Mouse (Mus musculus): Measurements from ENCODE around the gene Jmjd6. TPM values are rescaled to one million over a fixed set of nuclear protein-coding genes. Genes with fewer than 3 reads are reported as not detected.

Jmjd6 gene
- polyA plus RNA-seq, 1 experiment from 2014 or later = 65.6 TPM

GRCm38 (mm10) chr11:116807526-116807925, 35.7 kb downstream of the Jmjd6 start:
- Histone ChIP-seq H3K9me3 (ENCODE audit: control insufficient read depth, low read length) (no peaks in the 10 kb centered on the region), H3K4me2 (ENCODE audit: low read depth, low read length) (no peak overlapping the region), H3K9ac (replicated peaks; ENCODE audit: low read depth, low read length) (no peak overlapping the region), H3K36me3 (ENCODE audit: control insufficient read depth, insufficient read depth, low read length) (no peaks in the 10 kb centered on the region), H3K4me1 (ENCODE audit: control insufficient read depth, insufficient read depth, low read length) (peaks cover 25% of the 10 kb centered on the region), H3K27me3 (ENCODE audit: control insufficient read depth, insufficient read depth, low read length) (no peaks in the 10 kb centered on the region), H3K27ac (ENCODE audit: low read depth, low read length) (no peak overlapping the region), H3K4me3 (ENCODE audit: low read depth, low read length) (no peak overlapping the region)
- WGBS = 59% methylated on average over 3 of the region's 3 CpGs
- no peak for ATAC-seq (ENCODE audit: low read depth)

- H3K4me2 ChIP-seq (ENCODE audit: low read depth, low read length) = no peak overlapping the region
- 66% methylated on average over 7 of the region's 7 CpGs for WGBS
- ATAC-seq (ENCODE audit: low read depth) = no peak
Measured at GRCm38 (mm10) chr11:116807116-116807515, 36.1 kb downstream of the Jmjd6 start.

GRCm38 (mm10) chr11:116806136-116807071, 36.8 kb downstream of the Jmjd6 start:
- Histone ChIP-seq H3K4me1 (ENCODE audit: control insufficient read depth, insufficient read depth, low read length) (peaks cover 18% of the 10 kb centered on the region), H3K9ac (replicated peaks; ENCODE audit: low read depth, low read length) (no peak overlapping the region), H3K36me3 (ENCODE audit: control insufficient read depth, insufficient read depth, low read length) (no peaks in the 10 kb centered on the region), H3K27ac (ENCODE audit: low read depth, low read length) (no peak overlapping the region), H3K4me3 (ENCODE audit: low read depth, low read length) (no peak overlapping the region), H3K4me2 (ENCODE audit: low read depth, low read length) (no peak overlapping the region), H3K27me3 (ENCODE audit: control insufficient read depth, insufficient read depth, low read length) (no peaks in the 10 kb centered on the region), H3K9me3 (ENCODE audit: control insufficient read depth, low read length) (no peaks in the 10 kb centered on the region)
- ATAC-seq (ENCODE audit: low read depth) = no peak
- 78% methylated on average over 15 of the region's 15 CpGs for WGBS

More at GRCm38 (mm10) chr11:116807116-116807515, 36.1 kb downstream of the Jmjd6 start:
- H3K4me3 ChIP-seq (ENCODE audit: low read depth, low read length) = no peak overlapping the region
- H3K4me1 ChIP-seq (ENCODE audit: control insufficient read depth, insufficient read depth, low read length) = peaks cover 22% of the 10 kb centered on the region
- no peaks in the 10 kb centered on the region for H3K27me3 ChIP-seq (ENCODE audit: control insufficient read depth, insufficient read depth, low read length)
- H3K9me3 ChIP-seq (ENCODE audit: control insufficient read depth, low read length) = no peaks in the 10 kb centered on the region
- H3K9ac ChIP-seq (replicated peaks; ENCODE audit: low read depth, low read length) = no peak overlapping the region
- no peak overlapping the region for H3K27ac ChIP-seq (ENCODE audit: low read depth, low read length)
- H3K36me3 ChIP-seq (ENCODE audit: control insufficient read depth, insufficient read depth, low read length) = no peaks in the 10 kb centered on the region

- no peak overlapping the region for H3K4me2 ChIP-seq (ENCODE audit: low read depth, low read length)
- no peaks in the 10 kb centered on the region for H3K36me3 ChIP-seq (ENCODE audit: control insufficient read depth, insufficient read depth, low read length)
- no peak overlapping the region for H3K4me3 ChIP-seq (ENCODE audit: low read depth, low read length)
- H3K27me3 ChIP-seq (ENCODE audit: control insufficient read depth, insufficient read depth, low read length) = no peaks in the 10 kb centered on the region
- ATAC-seq (ENCODE audit: low read depth) = no peak
- H3K9me3 ChIP-seq (ENCODE audit: control insufficient read depth, low read length) = no peaks in the 10 kb centered on the region
- H3K27ac ChIP-seq (ENCODE audit: low read depth, low read length) = no peak overlapping the region
- 94% methylated on average over 5 of the region's 5 CpGs for WGBS
- H3K4me1 ChIP-seq (ENCODE audit: control insufficient read depth, insufficient read depth, low read length) = peaks cover under 1% of the 10 kb centered on the region; the same call in 1 of the 2 replicates
- H3K9ac ChIP-seq (replicated peaks; ENCODE audit: low read depth, low read length) = no peak overlapping the region
Measured at GRCm38 (mm10) chr11:116802709-116803108, 40.5 kb downstream of the Jmjd6 start.

GRCm38 (mm10) chr11:116801106-116801505, 42.1 kb downstream of the Jmjd6 start:
- Histone ChIP-seq H3K27ac (ENCODE audit: low read depth, low read length) (no peak overlapping the region), H3K4me2 (ENCODE audit: low read depth, low read length) (no peak overlapping the region), H3K9me3 (ENCODE audit: control insufficient read depth, low read length) (no peaks in the 10 kb centered on the region), H3K4me3 (ENCODE audit: low read depth, low read length) (no peak overlapping the region), H3K27me3 (ENCODE audit: control insufficient read depth, insufficient read depth, low read length) (no peaks in the 10 kb centered on the region), H3K4me1 (ENCODE audit: control insufficient read depth, insufficient read depth, low read length) (no peaks in the 10 kb centered on the region), H3K36me3 (ENCODE audit: control insufficient read depth, insufficient read depth, low read length) (no peaks in the 10 kb centered on the region), H3K9ac (replicated peaks; ENCODE audit: low read depth, low read length) (no peak overlapping the region)
- no peak for ATAC-seq (ENCODE audit: low read depth)
- 79% methylated on average over 5 of the region's 5 CpGs for WGBS

- ATAC-seq (ENCODE audit: low read depth) = no peak
- 92% methylated on average over 5 of the region's 5 CpGs for WGBS
- no peak overlapping the region for H3K27ac ChIP-seq (ENCODE audit: low read depth, low read length)
- no peaks in the 10 kb centered on the region for H3K4me1 ChIP-seq (ENCODE audit: control insufficient read depth, insufficient read depth, low read length)
- H3K36me3 ChIP-seq (ENCODE audit: control insufficient read depth, insufficient read depth, low read length) = no peaks in the 10 kb centered on the region
- no peak overlapping the region for H3K4me2 ChIP-seq (ENCODE audit: low read depth, low read length)
- H3K9ac ChIP-seq (replicated peaks; ENCODE audit: low read depth, low read length) = no peak overlapping the region
- no peaks in the 10 kb centered on the region for H3K27me3 ChIP-seq (ENCODE audit: control insufficient read depth, insufficient read depth, low read length)
- no peak overlapping the region for H3K4me3 ChIP-seq (ENCODE audit: low read depth, low read length)
- no peaks in the 10 kb centered on the region for H3K9me3 ChIP-seq (ENCODE audit: control insufficient read depth, low read length)
Measured at GRCm38 (mm10) chr11:116799364-116799763, 43.9 kb downstream of the Jmjd6 start.

Other genes with a start within 250 kb of the Jmjd6 start
- gene Rhbdf2, start 216.4 kb downstream of the Jmjd6 start, polyA plus RNA-seq (2014; fragmentation: Nextera tagmentation; extraction: Ambion mirVana) = 0.52 and 1.1 TPM in 2 replicates
- 2.7 and 3.1 TPM in 2 replicates for gene Prcd, start 189.9 kb downstream of the Jmjd6 start, polyA plus RNA-seq (2014; fragmentation: Nextera tagmentation; extraction: Ambion mirVana)
- gene Cygb, start 189.1 kb downstream of the Jmjd6 start, polyA plus RNA-seq (2014; fragmentation: Nextera tagmentation; extraction: Ambion mirVana) = 23.7 and 29.1 TPM in 2 replicates
- not detected in 2 replicates for gene St6galnac1, start 67.9 kb downstream of the Jmjd6 start, polyA plus RNA-seq (2014; fragmentation: Nextera tagmentation; extraction: Ambion mirVana)
- 29.9 and 40.4 TPM in 2 replicates for gene Mxra7, start 15.4 kb downstream of the Jmjd6 start, polyA plus RNA-seq (2014; fragmentation: Nextera tagmentation; extraction: Ambion mirVana)
- 67.4 and 73.3 TPM in 2 replicates for gene Mettl23, start 171 bp downstream of the Jmjd6 start, polyA plus RNA-seq (2014; fragmentation: Nextera tagmentation; extraction: Ambion mirVana)
- 40.6 and 53.9 TPM in 2 replicates for gene Mfsd11, start 9.0 kb upstream of the Jmjd6 start, polyA plus RNA-seq (2014; fragmentation: Nextera tagmentation; extraction: Ambion mirVana)
- 591 and 602 TPM in 2 replicates for gene Srsf2, start 9.6 kb upstream of the Jmjd6 start, polyA plus RNA-seq (2014; fragmentation: Nextera tagmentation; extraction: Ambion mirVana)
- 21.2 and 21.6 TPM in 2 replicates for gene Mgat5b, start 75.4 kb upstream of the Jmjd6 start, polyA plus RNA-seq (2014; fragmentation: Nextera tagmentation; extraction: Ambion mirVana)

Measured in neural tube, embryonic 14.5 days (tissue).